Mouse (Mus musculus): ENCODE measurements at regions not wholly inside any gene's neighbourhood (a gene's known extent, or its start where the extent isn't known, plus 50 kb on each side); places are given as distances from the start of the nearest gene placed in this dataset.
"Not testable (repeated sequence)": the region's sequence is repeated elsewhere in the genome, so short reads cannot be mapped to it uniquely, and the experiment has no call there.

- 93% methylated on average over 2 of the region's 2 CpGs for WGBS
- ATAC-seq (replicated peaks; ENCODE audit: low FRiP score) (no peak), DNase-seq (ENCODE audit: low spot score) (no peak)
- Histone ChIP-seq H3K36me3 (ENCODE audit: control insufficient read depth, insufficient read depth, low read length) (no peaks in the 10 kb centered on the region), H3K9ac (ENCODE audit: low read length) (no peak overlapping the region), H3K27me3 (ENCODE audit: control insufficient read depth, insufficient read depth, low read length) (no peaks in the 10 kb centered on the region), H3K4me1 (replicated peaks; ENCODE audit: control insufficient read depth, insufficient read depth, low read length) (no peaks in the 10 kb centered on the region), H3K27ac (ENCODE audit: low read depth, low read length) (no peak overlapping the region), H3K4me3 (ENCODE audit: low read depth, low read length) (no peak overlapping the region), H3K4me2 (ENCODE audit: low read depth, low read length, severe bottlenecking) (no peak overlapping the region), H3K9me3 (ENCODE audit: control insufficient read depth, low read length) (no peaks in the 10 kb centered on the region)
Measured at GRCm38 (mm10) chr4:67141896-67142295, 314.5 kb downstream of the Tlr4 start.

GRCm38 (mm10) chr4:67148521-67148920, 321.1 kb downstream of the Tlr4 start:
- no peak for ATAC-seq (replicated peaks; ENCODE audit: low FRiP score)
- Histone ChIP-seq H3K4me1 (replicated peaks; ENCODE audit: control insufficient read depth, insufficient read depth, low read length) (no peaks in the 10 kb centered on the region), H3K36me3 (ENCODE audit: control insufficient read depth, insufficient read depth, low read length) (no peaks in the 10 kb centered on the region), H3K4me3 (ENCODE audit: low read depth, low read length) (no peak overlapping the region), H3K9ac (ENCODE audit: low read length) (no peak overlapping the region), H3K9me3 (ENCODE audit: control insufficient read depth, low read length) (no peaks in the 10 kb centered on the region), H3K27me3 (ENCODE audit: control insufficient read depth, insufficient read depth, low read length) (no peaks in the 10 kb centered on the region), H3K4me2 (ENCODE audit: low read depth, low read length, severe bottlenecking) (no peak overlapping the region), H3K27ac (ENCODE audit: low read depth, low read length) (no peak overlapping the region)
- WGBS, result 66% methylated on average over 2 of the region's 2 CpGs
- no peak for DNase-seq (ENCODE audit: low spot score)

DNA sequence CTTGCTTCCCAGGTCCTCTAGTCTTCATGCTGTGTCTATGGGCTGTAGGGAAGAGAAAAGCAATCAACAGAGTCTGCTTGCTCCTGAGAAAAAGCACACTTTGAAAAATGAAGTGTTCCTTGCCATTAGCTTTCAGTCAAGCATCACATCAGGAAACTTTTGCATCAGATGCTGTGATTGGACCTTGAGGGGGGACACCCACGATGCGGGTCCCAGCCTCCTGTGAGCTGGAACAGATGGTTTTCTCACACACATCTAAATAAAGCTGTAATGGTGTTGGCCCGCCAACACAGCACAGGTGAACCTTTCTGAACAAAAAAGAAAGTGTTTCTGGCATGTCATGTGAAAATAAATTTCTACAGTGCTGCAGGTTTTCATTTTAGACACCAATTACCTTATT, 335.3 kb downstream of the Tlr4 start:
- H3K9me3 ChIP-seq (ENCODE audit: control insufficient read depth, low read length), result no peaks in the 10 kb centered on the region
- H3K36me3 ChIP-seq (ENCODE audit: control insufficient read depth, insufficient read depth, low read length), result no peaks in the 10 kb centered on the region
- no peaks in the 10 kb centered on the region for H3K27me3 ChIP-seq (ENCODE audit: control insufficient read depth, insufficient read depth, low read length)
- 89% methylated on average over 3 of the region's 3 CpGs for WGBS
- H3K4me1 ChIP-seq (replicated peaks; ENCODE audit: control insufficient read depth, insufficient read depth, low read length), result no peaks in the 10 kb centered on the region
- no peak for ATAC-seq (replicated peaks; ENCODE audit: low FRiP score)
- no peak overlapping the region for H3K27ac ChIP-seq (ENCODE audit: low read depth, low read length)
- no peak overlapping the region for H3K9ac ChIP-seq (ENCODE audit: low read length)
- H3K4me3 ChIP-seq (ENCODE audit: low read depth, low read length), result no peak overlapping the region
- no peak for DNase-seq (ENCODE audit: low spot score)
- H3K4me2 ChIP-seq (ENCODE audit: low read depth, low read length, severe bottlenecking), result no peak overlapping the region

- 83% methylated on average over 5 of the region's 5 CpGs for WGBS
- H3K4me3 ChIP-seq (ENCODE audit: low read depth, low read length), result no peak overlapping the region
- H3K4me2 ChIP-seq (ENCODE audit: low read depth, low read length, severe bottlenecking), result no peak overlapping the region
- no peaks in the 10 kb centered on the region for H3K27me3 ChIP-seq (ENCODE audit: control insufficient read depth, insufficient read depth, low read length)
- H3K4me1 ChIP-seq (replicated peaks; ENCODE audit: control insufficient read depth, insufficient read depth, low read length), result no peaks in the 10 kb centered on the region
- H3K9me3 ChIP-seq (ENCODE audit: control insufficient read depth, low read length), result no peaks in the 10 kb centered on the region
- H3K27ac ChIP-seq (ENCODE audit: low read depth, low read length), result no peak overlapping the region
- no peaks in the 10 kb centered on the region for H3K36me3 ChIP-seq (ENCODE audit: control insufficient read depth, insufficient read depth, low read length)
- H3K9ac ChIP-seq (ENCODE audit: low read length), result no peak overlapping the region
- no peak for DNase-seq (ENCODE audit: low spot score)
- no peak for ATAC-seq (replicated peaks; ENCODE audit: low FRiP score)
Measured at GRCm38 (mm10) chr4:67167720-67168119, 340.3 kb downstream of the Tlr4 start.

DNA sequence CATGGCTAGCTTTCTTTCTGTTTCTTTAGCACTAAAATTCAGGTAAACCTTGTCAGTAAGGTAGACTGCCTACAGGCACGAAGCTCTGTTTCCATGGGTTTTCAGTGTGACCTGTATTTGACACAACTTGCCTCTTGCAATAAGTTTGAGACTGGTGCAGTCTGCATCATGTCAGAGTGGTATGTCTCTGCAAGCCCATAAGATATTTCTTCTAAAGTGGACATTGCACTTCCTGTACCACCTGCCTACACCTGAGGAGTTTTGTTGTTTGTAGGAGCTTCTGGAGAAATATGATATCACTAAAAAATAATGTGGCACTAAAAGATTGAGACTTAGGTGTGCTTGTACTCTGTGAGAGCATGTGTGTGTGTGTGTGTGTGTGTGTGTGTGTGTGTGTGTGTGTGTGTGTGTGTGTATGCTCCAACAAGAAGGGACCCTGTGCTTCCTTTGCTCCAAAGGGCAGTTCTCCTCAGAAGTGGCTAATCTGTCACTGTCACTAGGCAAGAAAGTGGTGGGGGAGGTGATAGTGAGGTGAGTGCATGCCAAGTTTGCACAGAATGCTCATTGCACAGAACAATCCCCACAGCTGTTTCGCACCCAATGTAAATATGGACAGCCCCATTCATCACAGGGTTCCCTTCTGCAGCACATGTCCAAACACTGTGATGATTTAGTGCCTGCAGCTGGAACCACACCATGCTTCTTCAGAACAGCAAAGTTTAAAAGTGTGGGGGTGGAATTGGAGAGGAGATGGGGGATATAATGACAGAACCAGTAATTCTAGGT, 360.5 kb downstream of the Tlr4 start:
- Histone ChIP-seq H3K36me3 (ENCODE audit: control insufficient read depth, insufficient read depth, low read length) (no peaks in the 10 kb centered on the region), H3K4me3 (ENCODE audit: low read depth, low read length) (no peak overlapping the region), H3K9ac (ENCODE audit: low read length) (no peak overlapping the region), H3K4me1 (replicated peaks; ENCODE audit: control insufficient read depth, insufficient read depth, low read length) (no peaks in the 10 kb centered on the region), H3K27ac (ENCODE audit: low read depth, low read length) (no peak overlapping the region), H3K4me2 (ENCODE audit: low read depth, low read length, severe bottlenecking) (no peak overlapping the region), H3K27me3 (ENCODE audit: control insufficient read depth, insufficient read depth, low read length) (no peaks in the 10 kb centered on the region), H3K9me3 (ENCODE audit: control insufficient read depth, low read length) (no peaks in the 10 kb centered on the region)
- 93% methylated on average over 2 of the region's 2 CpGs for WGBS
- ATAC-seq (replicated peaks; ENCODE audit: low FRiP score) (no peak), DNase-seq (ENCODE audit: low spot score) (no peak)

GRCm38 (mm10) chr4:67190536-67190935, 363.2 kb downstream of the Tlr4 start:
- H3K27ac ChIP-seq (ENCODE audit: low read depth, low read length), result no peak overlapping the region
- no peaks in the 10 kb centered on the region for H3K27me3 ChIP-seq (ENCODE audit: control insufficient read depth, insufficient read depth, low read length)
- no peak overlapping the region for H3K4me2 ChIP-seq (ENCODE audit: low read depth, low read length, severe bottlenecking)
- H3K9me3 ChIP-seq (ENCODE audit: control insufficient read depth, low read length), result no peaks in the 10 kb centered on the region
- no peak overlapping the region for H3K4me3 ChIP-seq (ENCODE audit: low read depth, low read length)
- DNase-seq (ENCODE audit: low spot score) (no peak), ATAC-seq (replicated peaks; ENCODE audit: low FRiP score) (no peak)
- no peak overlapping the region for H3K9ac ChIP-seq (ENCODE audit: low read length)
- no peaks in the 10 kb centered on the region for H3K4me1 ChIP-seq (replicated peaks; ENCODE audit: control insufficient read depth, insufficient read depth, low read length)
- no peaks in the 10 kb centered on the region for H3K36me3 ChIP-seq (ENCODE audit: control insufficient read depth, insufficient read depth, low read length)

DNA sequence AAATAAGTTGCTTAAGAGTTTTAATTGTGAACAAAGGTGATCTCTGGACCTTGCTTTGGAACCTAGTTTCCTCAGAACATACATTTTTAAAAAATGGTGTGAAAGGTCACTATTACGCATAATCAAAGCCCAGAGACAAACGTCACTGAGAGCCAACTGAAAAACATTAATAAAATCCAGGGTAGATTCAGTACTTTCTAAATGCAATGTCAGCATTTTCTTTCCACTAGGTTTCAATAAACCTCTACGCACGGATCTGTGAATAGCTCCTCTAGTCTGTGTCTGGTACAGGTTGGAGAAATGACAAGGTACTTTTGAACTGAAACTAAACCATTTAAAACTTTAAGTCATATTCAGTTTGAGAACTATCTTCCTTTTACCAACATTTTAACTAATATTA, 367.0 kb downstream of the Tlr4 start:
- no peaks in the 10 kb centered on the region for H3K27me3 ChIP-seq (ENCODE audit: control insufficient read depth, insufficient read depth, low read length)
- no peak overlapping the region for H3K27ac ChIP-seq (ENCODE audit: low read depth, low read length)
- H3K4me2 ChIP-seq (ENCODE audit: low read depth, low read length, severe bottlenecking), result no peak overlapping the region
- ATAC-seq (replicated peaks; ENCODE audit: low FRiP score), result no peak
- H3K9ac ChIP-seq (ENCODE audit: low read length), result no peak overlapping the region
- no peaks in the 10 kb centered on the region for H3K4me1 ChIP-seq (replicated peaks; ENCODE audit: control insufficient read depth, insufficient read depth, low read length)
- H3K9me3 ChIP-seq (ENCODE audit: control insufficient read depth, low read length), result no peaks in the 10 kb centered on the region
- DNase-seq (ENCODE audit: low spot score), result no peak
- H3K4me3 ChIP-seq (ENCODE audit: low read depth, low read length), result no peak overlapping the region
- no peaks in the 10 kb centered on the region for H3K36me3 ChIP-seq (ENCODE audit: control insufficient read depth, insufficient read depth, low read length)
- 92% methylated on average over 4 of the region's 4 CpGs for WGBS

GRCm38 (mm10) chr4:67196907-67197306, 369.5 kb downstream of the Tlr4 start:
- ATAC-seq (replicated peaks; ENCODE audit: low FRiP score), result no peak
- Histone ChIP-seq H3K9ac (ENCODE audit: low read length) (no peak overlapping the region), H3K4me1 (replicated peaks; ENCODE audit: control insufficient read depth, insufficient read depth, low read length) (no peaks in the 10 kb centered on the region), H3K36me3 (ENCODE audit: control insufficient read depth, insufficient read depth, low read length) (no peaks in the 10 kb centered on the region), H3K27ac (ENCODE audit: low read depth, low read length) (no peak overlapping the region), H3K4me3 (ENCODE audit: low read depth, low read length) (no peak overlapping the region), H3K9me3 (ENCODE audit: control insufficient read depth, low read length) (no peaks in the 10 kb centered on the region), H3K27me3 (ENCODE audit: control insufficient read depth, insufficient read depth, low read length) (no peaks in the 10 kb centered on the region), H3K4me2 (ENCODE audit: low read depth, low read length, severe bottlenecking) (no peak overlapping the region)
- DNase-seq (ENCODE audit: low spot score), result no peak
- WGBS, result 90% methylated on average over 5 of the region's 5 CpGs

DNA sequence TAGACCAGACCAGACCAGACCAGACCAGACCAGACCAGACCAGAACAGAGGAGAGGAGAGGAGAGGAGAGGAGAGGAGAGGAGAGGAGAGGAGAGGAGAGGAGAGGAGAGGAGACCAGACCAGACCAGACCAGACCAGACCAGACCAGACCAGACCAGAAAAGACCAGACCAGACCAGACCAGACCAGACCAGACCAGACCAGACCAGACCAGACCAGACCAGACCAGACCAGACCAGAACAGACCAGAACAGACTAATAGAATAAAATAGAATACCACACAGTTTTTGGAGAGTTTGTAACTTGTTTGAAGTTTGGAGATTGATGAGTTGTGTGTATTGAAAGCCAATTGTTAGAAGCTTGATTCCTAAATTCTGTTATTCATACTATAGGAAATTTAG, 381.0 kb downstream of the Tlr4 start:
- not testable (repeated sequence) for H3K27ac ChIP-seq (ENCODE audit: low read depth, low read length); H3K4me1 ChIP-seq (replicated peaks; ENCODE audit: control insufficient read depth, insufficient read depth, low read length); H3K4me2 ChIP-seq (ENCODE audit: low read depth, low read length, severe bottlenecking); ATAC-seq (replicated peaks; ENCODE audit: low FRiP score); H3K4me3 ChIP-seq (ENCODE audit: low read depth, low read length); DNase-seq (ENCODE audit: low spot score); H3K36me3 ChIP-seq (ENCODE audit: control insufficient read depth, insufficient read depth, low read length); H3K9ac ChIP-seq (ENCODE audit: low read length); H3K9me3 ChIP-seq (ENCODE audit: control insufficient read depth, low read length); H3K27me3 ChIP-seq (ENCODE audit: control insufficient read depth, insufficient read depth, low read length)
